Mouse (Mus musculus): Measurements from ENCODE around the gene Ess2. TPM values are rescaled to one million over a fixed set of nuclear protein-coding genes. Genes with fewer than 3 reads are reported as not detected.

Gene Ess2
- total and polyA plus RNA-seq, 3 experiments, result 31.1 to 37.0 (median 33.1) TPM

- Histone ChIP-seq H3K9me3 (replicated peaks; ENCODE audit: low read length) (no peaks in the 10 kb centered on the region), H3K79me2 (replicated peaks; ENCODE audit: control insufficient read depth, extremely low read depth, insufficient read depth, poor library complexity, severe bottlenecking) (no peaks in the 10 kb centered on the region), H3K4me2 (ENCODE audit: insufficient read depth, low read depth, poor library complexity, severe bottlenecking) (no peak overlapping the region), H3K27ac (ENCODE audit: insufficient read depth, low read depth) (no peak overlapping the region), H3K4me3 (replicated peaks in 1 of 3; ENCODE audit: low read depth in 2 of 3, low read length in 2 of 3, poor library complexity in 1 of 3) (no peak overlapping the region), H3K36me3 (replicated peaks in 1 of 2; ENCODE audit: control insufficient read depth in 1 of 2, insufficient read depth in 1 of 2, low read length in 1 of 2) (peaks cover 0 to 1% of the 10 kb centered on the region in 2 experiments), H3K9ac (ENCODE audit: insufficient read depth, low read depth) (no peak overlapping the region), H3K4me1 (ENCODE audit: control insufficient read depth in 1 of 2, insufficient read depth in 2 of 2) (peaks cover 1 to 18% of the 10 kb centered on the region in 2 experiments; a peak in 3 of 4 replicates), H3K27me3 (replicated peaks) (peaks cover 33% of the 10 kb centered on the region)
- no peak for DNase-seq (ENCODE audit: extremely low read depth)
- dilution Hi-C loops (cut with MboI; ENCODE audit: extremely low pct_ligation_motif_present, extremely low pct_unique_long_range_greater_than_20kb, low sequenced_read_pairs) (no loop called here), in situ Hi-C loops (cut with MboI; ENCODE audit: low pct_ligation_motif_present, low pct_unique_long_range_greater_than_20kb, low sequenced_read_pairs) (no loop called here)
- no peak for TF ChIP-seq SIN3A (IDR thresholded peaks at IDR 0.05; ENCODE audit: low read length)
- TF ChIP-seq KAT2A (IDR thresholded peaks at IDR 0.05; ENCODE audit: insufficient replicate concordance, low read length), result no peak
- TF ChIP-seq MAFK (IDR thresholded peaks at IDR 0.05; ENCODE audit: insufficient replicate concordance, low read length), result no peak
- no peak for TF ChIP-seq RAD21 (IDR thresholded peaks at IDR 0.05; ENCODE audit: low read depth, low read length)
- TF ChIP-seq ZMIZ1 (IDR thresholded peaks at IDR 0.05; ENCODE audit: low read depth, low read length), result no peak
- no peak for TF ChIP-seq SMC3 (IDR thresholded peaks at IDR 0.05; ENCODE audit: low read depth, low read length)
- no peak for TF ChIP-seq GABPA (IDR thresholded peaks at IDR 0.05; ENCODE audit: insufficient replicate concordance, low read depth, low read length)
- no peak for TF ChIP-seq NELFE (IDR thresholded peaks at IDR 0.05; ENCODE audit: low read depth, low read length)
- no peak for TF ChIP-seq MXI1 (IDR thresholded peaks at IDR 0.05; ENCODE audit: low read depth, low read length)
- no peak for TF ChIP-seq PAX5 (IDR thresholded peaks at IDR 0.05; ENCODE audit: low read length)
- no peak for TF ChIP-seq IRF4 (IDR thresholded peaks at IDR 0.05; ENCODE audit: low read depth, low read length)
- no peak for TF ChIP-seq POLR2AphosphoS2 (IDR thresholded peaks at IDR 0.05; ENCODE audit: low read depth, low read length)
- no peak for TF ChIP-seq MEF2A (IDR thresholded peaks at IDR 0.05; ENCODE audit: borderline replicate concordance, low read depth, low read length)
- TF ChIP-seq POLR2A (IDR thresholded peaks at IDR 0.05; ENCODE audit: low read depth, low read length), result no peak
- no peak for TF ChIP-seq RCOR1 (conservative IDR thresholded peaks at IDR 0.05; ENCODE audit: low read depth, low read length)
- no peak for TF ChIP-seq BHLHE40 (IDR thresholded peaks at IDR 0.05; ENCODE audit: low read depth, low read length)
These were observed 20.8 kb upstream of the Ess2 start for GRCm38 (mm10) chr16:17931906-17932460.

DNA sequence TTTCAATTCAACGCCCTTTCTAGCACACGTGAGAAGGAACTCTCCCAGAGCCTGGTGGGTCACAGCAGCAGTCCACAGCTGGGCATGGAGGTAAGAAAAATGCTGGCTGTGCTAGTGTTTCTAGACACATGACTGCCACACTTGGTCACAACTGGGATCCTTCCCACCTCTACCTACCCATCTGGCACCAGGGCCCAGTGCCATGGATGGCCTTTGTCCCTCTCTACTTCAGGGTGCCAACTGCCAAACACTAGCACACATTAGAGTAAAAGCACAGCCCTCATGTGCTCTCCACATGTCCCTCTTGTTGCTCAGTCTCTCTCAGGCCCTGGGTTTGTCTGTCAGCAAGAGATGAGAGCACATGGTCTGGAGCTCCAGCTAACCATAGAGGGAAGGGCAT lies 18.5 kb upstream of the Ess2 start:
- dilution Hi-C loops (cut with MboI; ENCODE audit: extremely low pct_ligation_motif_present, extremely low pct_unique_long_range_greater_than_20kb, low sequenced_read_pairs) (no loop called here), in situ Hi-C loops (cut with MboI; ENCODE audit: low pct_ligation_motif_present, low pct_unique_long_range_greater_than_20kb, low sequenced_read_pairs) (no loop called here)
- no peak overlapping the region for H3K4me2 ChIP-seq (ENCODE audit: insufficient read depth, low read depth, poor library complexity, severe bottlenecking)
- H3K27ac ChIP-seq (ENCODE audit: insufficient read depth, low read depth), result no peak overlapping the region
- no peak for TF ChIP-seq NRF1 (IDR thresholded peaks at IDR 0.05; ENCODE audit: low read depth, low read length)
- no peak for TF ChIP-seq TCF12 (IDR thresholded peaks at IDR 0.05; ENCODE audit: low read depth, low read length)
- TF ChIP-seq MAX (IDR thresholded peaks at IDR 0.05; ENCODE audit: low read length), result no peak
- peaks cover 7 to 32% of the 10 kb centered on the region in 2 experiments for H3K4me1 ChIP-seq (ENCODE audit: control insufficient read depth in 1 of 2, insufficient read depth in 2 of 2)
- peaks cover 12% of the 10 kb centered on the region for H3K27me3 ChIP-seq (replicated peaks)
- no peaks in the 10 kb centered on the region for H3K79me2 ChIP-seq (replicated peaks; ENCODE audit: control insufficient read depth, extremely low read depth, insufficient read depth, poor library complexity, severe bottlenecking)
- H3K4me3 ChIP-seq (replicated peaks in 1 of 3; ENCODE audit: low read depth in 2 of 3, low read length in 2 of 3, poor library complexity in 1 of 3), result no peak overlapping the region
- H3K9me3 ChIP-seq (replicated peaks; ENCODE audit: low read length), result no peaks in the 10 kb centered on the region
- peaks cover 18 to 24% of the 10 kb centered on the region in 2 experiments for H3K36me3 ChIP-seq (replicated peaks in 1 of 2; ENCODE audit: control insufficient read depth in 1 of 2, insufficient read depth in 1 of 2, low read length in 1 of 2)
- no peak for DNase-seq (ENCODE audit: extremely low read depth)
- no peak overlapping the region for H3K9ac ChIP-seq (ENCODE audit: insufficient read depth, low read depth)

Data from CH12.LX (cell line).